Mouse (Mus musculus) liver, embryonic 14.5 days (tissue): ENCODE measurements around the gene Zfp740. TPM values are rescaled to one million over a fixed set of nuclear protein-coding genes. Genes with fewer than 3 reads are reported as not detected.

Source experiments
- ATAC-seq: fragments of 200-750 bp; cut with Nextera tagmentation; 2 replicates; pipeline ENCODE4 v1.8.0; 2017; ENCODE audit warnings: moderate number of reproducible peaks, mild to moderate bottlenecking, moderate library complexity; ENCODE audit not compliant: insufficient read depth
- DNase-seq, 3 experiments: peaks; one replicate each; pipeline ENCODE4 v3.0.0-alpha.2; 2012 to 2013; ENCODE audit warnings: low read depth in 3 of 3, low spot score in 3 of 3
- H3K27ac ChIP-seq: fragments of 300-500 bp; sonication (generic); 2 replicates; pipeline ENCODE4 v1.5.1; 2014; ENCODE audit warnings: moderate library complexity, mild to moderate bottlenecking, control low read depth, inconsistent platforms
- H3K27me3 ChIP-seq: fragments of 300-500 bp; sonication (generic); 2 replicates; pipeline ENCODE4 v1.6.1; 2014; ENCODE audit warnings: mild to moderate bottlenecking, low read length, moderate library complexity; ENCODE audit not compliant: control insufficient read depth, insufficient read depth
- H3K36me3 ChIP-seq: fragments of 300-500 bp; sonication (generic); replicated peaks from 2 replicates; pipeline ENCODE4 v1.6.1; 2014; ENCODE audit warnings: low read depth; ENCODE audit not compliant: control insufficient read depth, insufficient read depth
- H3K4me1 ChIP-seq, 2 experiments: fragments of 200-500 bp in 1 of 2; fragments of 300-500 bp in 1 of 2; sonication (generic) in 1 of 2; replicated peaks; 2 replicates each; pipeline ENCODE4 v1.6.1; 2012 to 2014; ENCODE audit warnings: antibody characterized with exemption in 1 of 2, inconsistent platforms in 1 of 2, low read length in 1 of 2; ENCODE audit not compliant: control insufficient read depth in 2 of 2, insufficient read depth in 2 of 2
- H3K4me2 ChIP-seq: fragments of 300-500 bp; sonication (generic); 2 replicates; pipeline ENCODE4 v1.6.1; 2014; ENCODE audit warnings: low read depth, mild to moderate bottlenecking, control low read depth, moderate library complexity
- H3K4me3 ChIP-seq, 2 experiments: fragments of 200-500 bp in 1 of 2; fragments of 300-500 bp in 1 of 2; sonication (generic) in 1 of 2; 2 replicates each; pipeline ENCODE4 v1.5.1; 2012 to 2014; ENCODE audit warnings: low read depth in 2 of 2, low read length in 2 of 2, mild to moderate bottlenecking in 2 of 2, control low read depth in 1 of 2, inconsistent platforms in 1 of 2, moderate library complexity in 1 of 2; ENCODE audit not compliant: insufficient read depth in 1 of 2
- H3K9ac ChIP-seq: fragments of 300-500 bp; sonication (generic); replicated peaks from 2 replicates; pipeline ENCODE4 v1.6.1; 2014; ENCODE audit warnings: mild to moderate bottlenecking, control low read depth, moderate library complexity
- H3K9me3 ChIP-seq: fragments of 300-500 bp; sonication (generic); 2 replicates; pipeline ENCODE4 v1.6.1; 2016; ENCODE audit warnings: low read length, mixed read lengths; ENCODE audit not compliant: control insufficient read depth
- CTCF ChIP-seq: IDR thresholded peaks from 2 replicates; pipeline ENCODE4 v1.5.1; 2016; ENCODE audit warnings: antibody characterized with exemption, low read depth, control low read depth
- EP300 ChIP-seq: IDR thresholded peaks from 2 replicates; pipeline ENCODE4 v1.6.1; 2016; ENCODE audit warnings: antibody characterized with exemption, low read depth
- WGBS: fragments of 180-500 bp; shearing (Covaris S2); extraction: QIAGEN DNeasy Blood & Tissue Kit; methylation state at CpG from one replicate; pipeline ENCODE4 v1.1.7; 2014; ENCODE audit not compliant: insufficient replicate concordance; 5-methylcytosine and 5-hydroxymethylcytosine counted together
- polyA plus RNA-seq, 2 experiments: library from polyadenylated mRNA; depleted of rRNA in 1 of 2; stranded (reverse) in 1 of 2; unstranded in 1 of 2; fragments of >200 nt; fragmentation: Nextera tagmentation in 1 of 2; extraction: Ambion mirVana in 1 of 2; gene quantifications; 2 replicates each; pipeline versions ENCODE4 v1.2.1 to v1.2.3; 2012 to 2014

Zfp740 gene
- polyA plus RNA-seq, 2 experiments = 12.0 to 14.9 TPM

GRCm38 (mm10) chr15:102179924-102180323 is 23.1 kb upstream of the Zfp740 start:
- Histone ChIP-seq H3K9ac (no peak overlapping the region), H3K27ac (no peak overlapping the region), H3K9me3 (no peaks in the 10 kb centered on the region), H3K4me2 (no peak overlapping the region), H3K36me3 (no peaks in the 10 kb centered on the region), H3K4me1 (peaks cover 0 to 9% of the 10 kb centered on the region in 2 experiments; a peak in 1 of 4 replicates), H3K4me3 (no peak overlapping the region), H3K27me3 (no peaks in the 10 kb centered on the region)
- DNase-seq = no peak
- TF ChIP-seq CTCF (no peak), EP300 (no peak)
- 80% methylated on average over 14 of the region's 14 CpGs for WGBS
- no peak for ATAC-seq

- H3K9ac ChIP-seq = no peak overlapping the region
- no peak overlapping the region for H3K4me2 ChIP-seq
- DNase-seq (no peak), ATAC-seq (no peak)
- TF ChIP-seq EP300 (no peak), CTCF (no peak)
- 69% methylated on average over 3 of the region's 3 CpGs for WGBS
- H3K4me1 ChIP-seq = peaks cover 0 to 2% of the 10 kb centered on the region in 2 experiments; a peak in 1 of 4 replicates
- H3K9me3 ChIP-seq = no peaks in the 10 kb centered on the region
- no peak overlapping the region for H3K4me3 ChIP-seq
- H3K36me3 ChIP-seq = no peaks in the 10 kb centered on the region
- H3K27ac ChIP-seq = no peak overlapping the region
- no peaks in the 10 kb centered on the region for H3K27me3 ChIP-seq
These were observed 20.0 kb upstream of the Zfp740 start for GRCm38 (mm10) chr15:102183076-102183475.

GRCm38 (mm10) chr15:102186239-102186638 is 16.8 kb upstream of the Zfp740 start:
- no peak for DNase-seq
- Histone ChIP-seq H3K27me3 (no peaks in the 10 kb centered on the region), H3K4me3 (no peak overlapping the region), H3K4me1 (peaks cover 0 to 5% of the 10 kb centered on the region in 2 experiments; a peak in 1 of 4 replicates), H3K36me3 (no peaks in the 10 kb centered on the region), H3K4me2 (no peak overlapping the region), H3K27ac (no peak overlapping the region), H3K9ac (no peak overlapping the region), H3K9me3 (no peaks in the 10 kb centered on the region)
- WGBS = 70% methylated on average over 11 of the region's 11 CpGs
- no peak for TF ChIP-seq EP300
- TF ChIP-seq CTCF = no peak
- ATAC-seq = peak; percentile 45

GRCm38 (mm10) chr15:102188096-102188495 is 15.0 kb upstream of the Zfp740 start:
- 76% methylated on average over 10 of the region's 10 CpGs for WGBS
- no peak for ATAC-seq
- H3K9me3 ChIP-seq = no peaks in the 10 kb centered on the region
- H3K4me3 ChIP-seq = no peak overlapping the region
- TF ChIP-seq CTCF = no peak
- no peak for TF ChIP-seq EP300
- peak overlapping the region; percentile 27 for H3K4me2 ChIP-seq
- H3K4me1 ChIP-seq = peaks cover 0 to 16% of the 10 kb centered on the region in 2 experiments; a peak in 2 of 4 replicates
- H3K27me3 ChIP-seq = no peaks in the 10 kb centered on the region
- H3K36me3 ChIP-seq = no peaks in the 10 kb centered on the region
- DNase-seq = no peak
- H3K27ac ChIP-seq = no peak overlapping the region
- H3K9ac ChIP-seq = no peak overlapping the region

GRCm38 (mm10) chr15:102188883-102189282 is 14.2 kb upstream of the Zfp740 start:
- H3K4me1 ChIP-seq = peaks cover 0 to 16% of the 10 kb centered on the region in 2 experiments; a peak in 2 of 4 replicates
- H3K27me3 ChIP-seq = no peaks in the 10 kb centered on the region
- no peaks in the 10 kb centered on the region for H3K9me3 ChIP-seq
- DNase-seq (no peak), ATAC-seq (no peak)
- peak overlapping the region; percentile 27 for H3K4me2 ChIP-seq
- 49% methylated on average over 6 of the region's 6 CpGs for WGBS
- H3K27ac ChIP-seq = no peak overlapping the region
- TF ChIP-seq EP300 (no peak), CTCF (no peak)
- H3K4me3 ChIP-seq = no peak overlapping the region
- no peak overlapping the region for H3K9ac ChIP-seq
- H3K36me3 ChIP-seq = no peaks in the 10 kb centered on the region
